Mouse (Mus musculus): ENCODE results near the gene Limk1.

Limk1 gene

DNA sequence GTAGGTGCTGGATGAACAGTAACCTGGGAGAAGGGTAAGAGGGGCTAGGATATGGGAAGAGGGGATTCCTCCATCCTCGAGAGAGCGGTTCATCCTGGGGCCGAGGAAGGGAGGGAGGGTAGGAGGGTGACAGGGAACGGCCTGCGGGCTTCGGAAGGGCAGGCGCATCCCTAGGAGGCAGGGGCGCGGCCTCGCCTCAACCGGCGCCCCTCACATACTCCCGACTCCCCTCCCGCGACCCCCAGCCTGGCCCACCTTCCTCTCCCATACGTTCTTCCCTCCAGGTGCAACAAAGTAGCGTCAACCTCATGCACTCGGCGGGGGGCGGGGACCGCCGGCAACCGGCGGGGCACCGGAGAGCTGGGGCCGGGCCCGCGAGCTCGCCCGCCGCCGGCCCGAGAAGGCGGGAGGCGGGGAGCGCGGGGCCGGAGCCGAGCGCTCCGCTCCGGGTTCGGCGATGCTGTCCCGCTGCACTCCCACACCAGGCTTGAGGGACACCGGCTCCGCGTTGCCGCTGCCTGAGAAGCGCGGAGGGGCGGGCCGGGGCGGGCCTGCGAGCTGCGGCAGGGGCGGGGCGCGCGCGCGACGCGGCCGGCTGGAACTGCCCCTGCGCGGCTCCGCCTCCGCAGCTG, at the start of gene Limk1:
Limk1 (minus strand) TSS at position 513 of the 632 bp plus-strand sequence.
- no peak for DNase-seq

- DNase-seq: no peak
Measured at GRCm38 (mm10) chr5:134734920-134735319, 46.5 kb upstream of the Limk1 start.

GRCm38 (mm10) chr5:134734072-134734471, 45.7 kb upstream of the Limk1 start:
- DNase-seq: no peak

DNA sequence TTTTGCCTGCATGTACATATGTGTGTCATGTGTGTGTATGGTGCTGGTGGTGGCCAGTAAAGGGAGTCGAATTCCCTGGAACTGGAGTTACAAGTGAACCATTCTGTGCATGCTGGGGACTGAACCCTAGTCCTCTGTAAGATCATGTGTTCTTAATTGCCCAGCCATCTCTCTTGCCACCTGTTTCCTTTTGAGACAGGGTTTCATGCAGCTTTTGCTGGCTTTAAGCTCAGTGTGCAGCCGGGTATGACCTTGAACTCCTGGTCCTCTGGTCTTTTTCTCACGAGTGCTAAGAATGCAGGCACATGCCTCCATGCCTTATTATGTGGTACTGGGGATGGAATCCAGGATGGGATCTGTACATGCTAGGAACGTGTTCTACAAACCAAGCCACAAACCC, 44.8 kb upstream of the Limk1 start:
- DNase-seq: no peak

- DNase-seq: no peak
Measured at GRCm38 (mm10) chr5:134729124-134729523, 40.7 kb upstream of the Limk1 start.

- no peak for DNase-seq
Measured at GRCm38 (mm10) chr5:134728535-134728934, 40.1 kb upstream of the Limk1 start.

DNA sequence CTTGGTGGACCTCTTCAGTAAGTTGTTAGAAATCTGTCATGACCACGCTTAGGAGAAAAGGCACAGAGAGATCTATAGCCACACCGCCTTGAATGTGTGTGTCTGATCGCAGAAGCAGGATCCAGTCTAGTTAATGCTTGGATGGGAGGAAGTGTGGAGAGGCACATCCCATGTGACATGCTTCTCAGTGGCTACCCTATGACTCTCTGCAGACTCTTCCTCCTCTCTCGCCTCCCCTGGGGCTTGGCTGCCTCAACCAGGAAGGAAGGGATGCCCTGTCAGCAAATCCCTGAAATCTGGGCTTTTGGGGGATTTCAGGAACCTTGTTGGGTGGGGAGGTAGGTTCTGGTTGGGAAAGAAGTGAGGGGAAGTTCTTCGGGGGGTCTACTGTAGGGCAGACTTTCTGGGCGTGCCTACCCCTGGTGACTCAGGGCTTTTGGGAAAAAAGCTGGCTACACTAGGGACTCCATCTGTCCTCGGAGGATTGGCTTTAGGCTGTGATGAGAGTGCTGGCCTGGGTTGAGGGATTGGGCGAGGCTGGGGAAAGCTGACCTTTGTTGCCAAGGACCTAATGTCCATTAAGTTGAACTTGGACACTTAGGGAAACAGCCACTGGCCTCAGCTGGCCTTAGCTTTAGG, 38.7 kb upstream of the Limk1 start:
- no peak for DNase-seq

- DNase-seq: no peak
Measured at GRCm38 (mm10) chr5:134725299-134725698, 36.9 kb upstream of the Limk1 start.

DNA sequence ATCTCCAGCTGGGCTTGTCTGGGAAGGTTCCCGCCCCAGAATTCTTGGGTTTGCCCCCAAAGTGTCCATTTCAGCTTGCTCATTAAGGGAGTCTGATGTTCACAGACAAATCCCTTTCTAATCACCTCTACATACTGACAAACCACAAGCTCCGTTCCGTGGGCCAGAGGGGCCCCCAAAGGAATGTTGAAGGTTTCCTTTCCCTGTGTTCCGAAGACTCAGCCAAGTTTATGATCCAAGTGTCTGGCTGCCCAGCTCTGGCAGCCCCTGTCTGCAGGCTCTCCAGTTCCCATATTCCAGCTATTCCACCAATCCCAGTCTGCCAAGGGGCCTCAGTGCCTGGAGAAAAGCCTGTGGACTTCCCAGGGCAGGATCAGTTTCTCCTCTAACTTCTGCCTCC, 31.7 kb upstream of the Limk1 start:
- no peak for DNase-seq

DNA sequence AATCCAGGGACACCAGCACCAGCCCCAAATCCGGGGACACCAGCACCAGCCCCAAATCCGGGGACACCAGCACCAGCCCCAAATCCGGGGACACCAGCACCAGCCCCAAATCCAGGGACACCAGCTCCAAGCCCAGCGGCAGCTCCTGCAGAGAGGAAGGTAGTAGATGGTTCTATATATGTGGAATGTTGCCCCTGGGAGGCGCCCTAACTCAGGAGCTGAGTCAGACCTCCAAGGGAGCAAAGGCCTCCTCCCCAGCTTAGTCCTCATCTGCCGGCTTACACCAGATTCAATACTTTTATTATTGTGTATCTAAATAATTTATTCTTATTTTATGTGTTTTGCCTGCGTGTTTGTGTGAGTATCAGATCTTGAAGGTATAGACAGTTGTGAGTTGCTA, 22.7 kb upstream of the Limk1 start:
- no peak for DNase-seq

- DNase-seq: no peak
Measured at GRCm38 (mm10) chr5:134709275-134709674, 20.9 kb upstream of the Limk1 start.

GRCm38 (mm10) chr5:134704157-134704556, 15.8 kb upstream of the Limk1 start:
- DNase-seq: peak; percentile 66

DNA sequence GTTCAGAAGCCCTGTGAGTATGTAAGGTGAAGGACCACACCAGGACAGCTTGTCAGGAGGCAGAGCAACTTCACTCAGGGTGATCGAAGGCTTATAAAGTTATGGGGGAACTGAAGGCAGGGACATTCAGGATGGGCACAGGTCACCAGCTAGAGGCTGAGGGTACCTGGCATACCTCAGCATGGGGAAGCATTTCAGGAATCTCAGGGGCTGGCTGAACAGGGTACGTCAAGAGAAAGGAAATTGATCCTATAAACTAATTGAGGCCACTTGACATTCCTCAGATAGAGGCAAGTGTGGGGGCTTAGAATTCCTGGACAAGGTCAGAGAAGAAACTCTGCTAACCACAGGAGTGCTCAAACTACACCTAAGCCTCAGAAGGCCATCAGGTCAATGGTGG, 7.1 kb upstream of the Limk1 start:
- DNase-seq: no peak

GRCm38 (mm10) chr5:134695082-134695481, 6.7 kb upstream of the Limk1 start:
- DNase-seq: no peak

DNA sequence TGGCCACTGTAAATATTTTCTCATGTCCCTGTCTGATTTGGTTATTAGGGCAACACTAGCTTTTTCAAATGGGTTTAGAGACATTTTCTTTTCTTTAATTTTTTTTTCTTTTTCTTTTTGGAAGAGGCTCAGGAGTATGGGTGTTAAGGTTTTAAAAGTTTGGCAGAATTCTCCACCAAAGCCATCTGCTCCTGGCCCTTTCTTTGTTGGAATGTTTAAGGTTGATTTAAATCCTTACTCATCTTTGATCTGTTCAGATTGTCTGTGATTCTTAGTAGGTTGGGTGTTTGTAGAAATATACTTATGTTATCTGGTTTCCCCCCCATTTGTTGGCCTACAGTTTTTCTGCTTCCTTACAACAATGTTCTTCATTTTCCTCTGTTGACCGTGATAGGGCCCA, 4.3 kb upstream of the Limk1 start:
- DNase-seq: no peak

GRCm38 (mm10) chr5:134688718-134689284, 403 bp upstream of the Limk1 start:
- peak; percentile 95 for DNase-seq

- no peak for DNase-seq
Measured at GRCm38 (mm10) chr5:134687187-134687586, 1.2 kb downstream of the Limk1 start.

- DNase-seq: no peak
Measured at GRCm38 (mm10) chr5:134686541-134686940, 1.9 kb downstream of the Limk1 start.

- DNase-seq: no peak
Measured at GRCm38 (mm10) chr5:134684398-134684797, 4.0 kb downstream of the Limk1 start.

- no peak for DNase-seq
Measured at GRCm38 (mm10) chr5:134683813-134684212, 4.6 kb downstream of the Limk1 start.

GRCm38 (mm10) chr5:134680238-134680637, 8.2 kb downstream of the Limk1 start:
- DNase-seq: no peak

DNA sequence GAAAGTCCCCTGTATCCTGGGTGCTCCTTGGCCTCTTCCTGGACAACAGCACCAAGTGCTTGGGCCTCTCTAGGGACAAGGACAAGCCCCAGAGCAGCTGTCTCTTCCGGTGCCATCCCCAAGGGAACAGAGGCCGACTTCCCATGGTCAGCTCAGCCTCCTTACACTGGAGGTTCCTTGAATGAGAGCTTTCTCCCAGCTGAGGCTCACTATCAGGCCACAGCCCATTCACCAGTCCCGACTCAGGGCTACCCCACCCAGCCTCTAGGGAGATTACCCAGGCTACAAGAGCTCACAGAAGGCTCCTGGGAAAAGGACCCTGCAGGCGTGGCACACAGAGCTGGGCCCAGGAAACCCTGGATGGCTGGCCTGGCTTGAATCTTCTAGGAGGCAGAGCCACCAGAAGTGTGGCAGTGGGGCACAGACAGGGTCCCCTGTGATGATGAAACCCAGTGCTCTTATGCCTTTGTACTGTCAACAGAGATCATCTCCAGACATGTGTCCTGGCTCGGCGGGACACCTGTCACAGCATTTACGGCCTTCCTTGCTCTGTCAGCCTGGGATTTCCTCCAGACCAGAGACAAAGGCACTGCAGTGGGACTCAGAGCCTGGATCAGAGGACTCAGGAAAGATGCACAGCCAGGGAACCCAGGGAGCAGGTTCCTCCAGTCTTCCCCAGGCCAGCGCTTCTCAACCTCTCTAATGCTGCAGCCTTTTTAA, 9.4 kb downstream of the Limk1 start:
- DNase-seq: no peak

- DNase-seq: no peak
Measured at GRCm38 (mm10) chr5:134678031-134678430, 10.4 kb downstream of the Limk1 start.

DNA sequence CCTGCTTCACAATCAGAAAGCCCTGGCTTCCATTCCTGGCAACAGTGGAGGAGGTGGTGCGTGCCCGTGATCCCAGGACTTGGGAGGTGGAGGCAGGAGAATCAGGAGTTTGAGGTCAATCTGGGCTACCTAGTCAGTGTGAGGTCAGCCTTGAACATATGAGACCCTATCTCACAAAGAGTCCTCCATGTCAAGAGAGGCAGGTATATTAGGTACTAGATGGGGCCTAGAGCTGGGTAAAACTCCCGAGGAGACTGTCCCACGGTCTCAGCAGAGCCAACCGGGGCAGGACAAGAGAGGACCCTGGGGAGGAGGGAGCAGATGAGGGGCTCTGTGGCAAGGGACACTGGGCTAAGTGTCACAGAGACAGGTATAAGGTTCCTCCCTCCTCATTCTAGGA, 10.9 kb downstream of the Limk1 start:
- DNase-seq: no peak
